Mouse (Mus musculus) heart, embryonic 14.5 days (tissue): ENCODE results near the gene Slc38a9. TPM values are rescaled to one million over a fixed set of nuclear protein-coding genes. Genes with fewer than 3 reads are reported as not detected.

Experiments
- ATAC-seq: fragments of 200-750 bp; cut with Nextera tagmentation; 2 replicates; pipeline ENCODE4 v1.8.0; 2017; ENCODE audit warnings: low read depth, moderate TSS enrichment; ENCODE audit not compliant: insufficient number of reproducible peaks, insufficient read depth, low FRiP score
- H3K27ac ChIP-seq, 2 experiments: fragments of 200-500 bp in 1 of 2; fragments of 300-500 bp in 1 of 2; sonication (generic) in 1 of 2; replicated peaks in 1 of 2; 2 replicates each; pipeline ENCODE4 v1.5.1; 2012 to 2014; ENCODE audit warnings: low read depth in 2 of 2, low read length in 2 of 2, control low read depth in 1 of 2, mild to moderate bottlenecking in 1 of 2, mixed read lengths in 1 of 2; ENCODE audit not compliant: control insufficient read depth in 1 of 2, insufficient read depth in 1 of 2
- H3K27me3 ChIP-seq: fragments of 300-500 bp; sonication (generic); 2 replicates; pipeline ENCODE4 v1.6.1; 2014; ENCODE audit warnings: mild to moderate bottlenecking, low read length, control low read depth; ENCODE audit not compliant: control insufficient read depth, insufficient read depth
- H3K36me3 ChIP-seq: fragments of 300-500 bp; sonication (generic); 2 replicates; pipeline ENCODE4 v1.6.1; 2014; ENCODE audit warnings: mild to moderate bottlenecking, control low read depth, low read length, mixed read lengths; ENCODE audit not compliant: control insufficient read depth, insufficient read depth
- H3K4me1 ChIP-seq, 2 experiments: fragments of 200-500 bp in 1 of 2; fragments of 300-500 bp in 1 of 2; sonication (generic) in 1 of 2; 2 replicates each; pipeline ENCODE4 v1.6.1; 2012 to 2014; ENCODE audit warnings: low read length in 2 of 2, control low read depth in 1 of 2, mixed read lengths in 1 of 2; ENCODE audit not compliant: control insufficient read depth in 2 of 2, insufficient read depth in 2 of 2
- H3K4me2 ChIP-seq: fragments of 300-500 bp; sonication (generic); 2 replicates; pipeline ENCODE4 v1.6.1; 2014; ENCODE audit warnings: mild to moderate bottlenecking, low read length
- H3K4me3 ChIP-seq, 2 experiments: fragments of 200-500 bp in 1 of 2; fragments of 300-500 bp in 1 of 2; sonication (generic) in 1 of 2; 2 replicates each; pipeline ENCODE4 v1.5.1; 2012 to 2014; ENCODE audit warnings: low read length in 2 of 2, mild to moderate bottlenecking in 2 of 2, control low read depth in 1 of 2, low read depth in 1 of 2, moderate library complexity in 1 of 2; ENCODE audit not compliant: control insufficient read depth in 1 of 2, insufficient read depth in 1 of 2
- H3K9ac ChIP-seq: fragments of 300-500 bp; sonication (generic); 2 replicates; pipeline ENCODE4 v1.6.1; 2014; ENCODE audit warnings: mild to moderate bottlenecking, low read length
- H3K9me3 ChIP-seq: fragments of 300-500 bp; sonication (generic); 2 replicates; pipeline ENCODE4 v1.6.1; 2016; ENCODE audit warnings: low read length, control low read depth; ENCODE audit not compliant: control insufficient read depth
- WGBS: fragments of 180-500 bp; shearing (Covaris S2); extraction: QIAGEN DNeasy Blood & Tissue Kit; methylation state at CpG from one replicate; pipeline ENCODE4 v1.1.7; 2014; 5-methylcytosine and 5-hydroxymethylcytosine counted together
- polyA plus RNA-seq: library from polyadenylated mRNA; unstranded; fragments of >200 nt; fragmentation: Nextera tagmentation; extraction: Ambion mirVana; gene quantifications from 2 replicates; pipeline ENCODE4 v1.2.1, GENCODE M21; 2014

Gene Slc38a9
- polyA plus RNA-seq, 1 experiment from 2014 or later = 13.1 TPM

DNA sequence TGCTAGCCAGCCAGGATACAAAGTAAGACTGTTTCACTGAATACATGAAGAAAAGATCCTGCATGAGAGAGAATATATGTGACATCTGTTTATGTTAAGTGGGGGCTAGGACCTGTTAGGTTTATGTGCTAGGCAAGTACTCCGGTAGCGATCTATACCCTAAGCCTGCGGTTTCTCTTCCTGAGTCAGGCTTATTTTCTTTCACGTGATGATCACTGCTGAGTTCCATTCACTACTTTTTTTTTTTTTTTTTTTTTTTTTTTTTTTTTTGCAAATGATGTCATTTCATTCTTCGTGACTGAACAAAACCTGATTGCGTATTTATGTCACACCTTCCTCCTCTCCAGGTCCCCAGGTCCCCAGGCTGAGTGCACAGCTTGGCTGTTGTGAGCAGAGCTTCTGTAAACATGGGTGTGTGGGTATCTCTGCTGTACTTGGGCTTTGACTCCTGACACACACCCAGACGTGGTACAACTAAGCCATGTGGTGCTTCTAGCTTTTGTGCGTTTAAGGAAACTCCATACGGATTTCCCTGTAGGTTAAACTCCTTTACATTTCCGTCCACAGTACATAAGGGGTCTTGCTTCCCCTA, 126.5 kb downstream of the Slc38a9 start:
- WGBS = 79% methylated on average over 10 of the region's 10 CpGs
- no peaks in the 10 kb centered on the region for H3K36me3 ChIP-seq
- no peak for ATAC-seq
- no peaks in the 10 kb centered on the region for H3K9me3 ChIP-seq
- no peaks in the 10 kb centered on the region for H3K27me3 ChIP-seq
- H3K27ac ChIP-seq = no peak overlapping the region
- no peak overlapping the region for H3K4me3 ChIP-seq
- H3K4me1 ChIP-seq = no peaks in the 10 kb centered on the region
- H3K4me2 ChIP-seq = no peak overlapping the region
- H3K9ac ChIP-seq = no peak overlapping the region

Other genes with a start within 250 kb of the Slc38a9 start
- 57.6 and 60.6 TPM in 2 replicates for gene Il6st, start 196.7 kb upstream of the Slc38a9 start, polyA plus RNA-seq
- gene Il31ra, start 66.4 kb upstream of the Slc38a9 start, polyA plus RNA-seq = 0.22 and 0.34 TPM in 2 replicates
- gene Ddx4, start 8.3 kb upstream of the Slc38a9 start, polyA plus RNA-seq = 0.69 and 0.97 TPM in 2 replicates
- gene Plpp1, start 140.0 kb downstream of the Slc38a9 start, polyA plus RNA-seq = 45.2 and 56.6 TPM in 2 replicates